ENCODE assay signal across 8 mouse cellular contexts in genomic region chr11:59948401-59948767, GRCm38 (mm10). TPM values are rescaled to one million over a fixed set of nuclear protein-coding genes. Genes with fewer than 3 reads are reported as not detected.
DNase-seq lines count a peak whose midpoint lies in the region; ATAC-seq and TF ChIP-seq lines count a peak whose summit lies in the region.

No protein-coding gene starts in this region.

- peak; percentile 75 for ATAC-seq in intestine, embryonic 16.5 days
- 0 out of 2 replicates have a peak, but pooled peaks have one; percentile 40 for ATAC-seq in midbrain, embryonic 14.5 days (ENCODE audit: low FRiP score, low TSS enrichment)

- no peak for TF ChIP-seq CTCF in cerebellum, adult 2 months (IDR thresholded peaks at IDR 0.05; ENCODE audit: borderline replicate concordance, insufficient read depth, low read depth, low read length)
- TF ChIP-seq CTCF in testis, adult 2 months (IDR thresholded peaks at IDR 0.05; ENCODE audit: control insufficient read depth, insufficient read depth, insufficient replicate concordance, low read depth, low read length) = no peak

- H3K4me2 ChIP-seq in intestine, embryonic 16.5 days (ENCODE audit: low read depth, low read length) = peak overlapping the region; percentile 68
- H3K4me2 ChIP-seq in midbrain, embryonic 14.5 days (ENCODE audit: low read length) = peak overlapping the region; percentile 84

- no peaks in the 10 kb centered on the region for H3K27me3 ChIP-seq in cerebellum, adult 2 months (ENCODE audit: control insufficient read depth, insufficient read depth, low read length)
- no peaks in the 10 kb centered on the region for H3K27me3 ChIP-seq in testis, adult 2 months (ENCODE audit: control insufficient read depth, insufficient read depth, low read length)
- H3K27me3 ChIP-seq in intestine, embryonic 16.5 days (replicated peaks; ENCODE audit: control insufficient read depth, insufficient read depth, low read length) = no peaks in the 10 kb centered on the region
- H3K27me3 ChIP-seq in midbrain, embryonic 14.5 days (ENCODE audit: control insufficient read depth, insufficient read depth, low read length) = no peaks in the 10 kb centered on the region

- WGBS in cerebellum, adult 2 months = 2% methylated on average over 16 of the region's 16 CpGs
- 2% methylated on average over 16 of the region's 16 CpGs for WGBS in intestine, embryonic 16.5 days
- 2% methylated on average over 16 of the region's 16 CpGs for WGBS in midbrain, embryonic 14.5 days

- TF ChIP-seq POLR2A in cerebellum, adult 2 months (IDR thresholded peaks at IDR 0.05; ENCODE audit: borderline replicate concordance, insufficient read depth, low read length) = no peak
- TF ChIP-seq POLR2A in testis, adult 2 months (IDR thresholded peaks at IDR 0.05; ENCODE audit: control insufficient read depth, low read depth, low read length) = no peak

- peak overlapping the region; percentile 52 for H3K27ac ChIP-seq in cerebellum, adult 2 months (ENCODE audit: insufficient read depth, low read length)
- peak overlapping the region; percentile 94 for H3K27ac ChIP-seq in testis, adult 2 months (ENCODE audit: control insufficient read depth, insufficient read depth, low read depth, low read length)
- peak overlapping the region; percentile 39 for H3K27ac ChIP-seq in intestine, embryonic 16.5 days (ENCODE audit: low read length)
- peak overlapping the region; percentile 84 for H3K27ac ChIP-seq in midbrain, embryonic 14.5 days (replicated peaks; ENCODE audit: low read depth, low read length)

- H3K4me1 ChIP-seq in cerebellum, adult 2 months (ENCODE audit: control insufficient read depth, insufficient read depth, low read length) = no peaks in the 10 kb centered on the region; the same call in 1 of the 2 replicates
- no peaks in the 10 kb centered on the region for H3K4me1 ChIP-seq in testis, adult 2 months (ENCODE audit: control insufficient read depth, insufficient read depth, low read length)
- peaks cover 10% of the 10 kb centered on the region; the same call in 1 of the 2 replicates for H3K4me1 ChIP-seq in intestine, embryonic 16.5 days (ENCODE audit: control insufficient read depth, insufficient read depth, low read length)
- peaks cover 14% of the 10 kb centered on the region for H3K4me1 ChIP-seq in midbrain, embryonic 14.5 days (ENCODE audit: control insufficient read depth, insufficient read depth, low read length)

- H3K9ac ChIP-seq in intestine, embryonic 16.5 days (ENCODE audit: low read depth, low read length) = peak overlapping the region; percentile 90
- peak overlapping the region; percentile 97 for H3K9ac ChIP-seq in midbrain, embryonic 14.5 days (replicated peaks; ENCODE audit: low read length)

- H3K4me3 ChIP-seq in cerebellum, adult 2 months (replicated peaks; ENCODE audit: insufficient read depth, low read depth, low read length) = peak overlapping the region; percentile 95
- H3K4me3 ChIP-seq in testis, adult 2 months (ENCODE audit: control insufficient read depth, low read depth, low read length) = peak overlapping the region; percentile 96
- peak overlapping the region; percentile 75 for H3K4me3 ChIP-seq in intestine, embryonic 16.5 days (ENCODE audit: low read length)
- peak overlapping the region; percentile 98 for H3K4me3 ChIP-seq in midbrain, embryonic 14.5 days (replicated peaks; ENCODE audit: low read depth, low read length)

- DNase-seq in cerebellum, adult 2 months = no peak
- DNase-seq in cerebellum, postnatal 4 days (ENCODE audit: low spot score in 2 of 2) = no peak
- DNase-seq in testis, postnatal 14 days (ENCODE audit: low spot score) = no peak
- peak; percentile 52 for DNase-seq in midbrain, embryonic 14.5 days
- no peak for DNase-seq in layer of hippocampus, postnatal 10 days (ENCODE audit: low spot score in 2 of 2)
- DNase-seq in adrenal gland, adult 2 months = no peak

- no peaks in the 10 kb centered on the region for H3K36me3 ChIP-seq in testis, adult 2 months (ENCODE audit: control insufficient read depth, insufficient read depth, low read length)
- no peaks in the 10 kb centered on the region for H3K36me3 ChIP-seq in intestine, embryonic 16.5 days (ENCODE audit: control insufficient read depth, insufficient read depth, low read length)
- H3K36me3 ChIP-seq in midbrain, embryonic 14.5 days (ENCODE audit: control insufficient read depth, insufficient read depth, low read length) = no peaks in the 10 kb centered on the region

- no peaks in the 10 kb centered on the region for H3K9me3 ChIP-seq in intestine, embryonic 16.5 days (ENCODE audit: control insufficient read depth, low read length)
- H3K9me3 ChIP-seq in midbrain, embryonic 14.5 days (ENCODE audit: control insufficient read depth, low read length) = no peaks in the 10 kb centered on the region

RNA-seq across cellular contexts. Expression of gene Med9, which starts 0.4 kb away (rescaled TPM):
- 36.7 and 37.8 TPM in 2 replicates for polyA plus RNA-seq in cerebellum, adult 2 months (2012; rRNA removed)
- polyA plus RNA-seq in testis, adult 2 months (2012; rRNA removed) = 74.5 and 78.5 TPM in 2 replicates
- polyA plus RNA-seq in intestine, embryonic 16.5 days (2015; fragmentation: Nextera tagmentation; extraction: Ambion mirVana) = 33.0 and 33.4 TPM in 2 replicates
- polyA plus RNA-seq in midbrain, embryonic 14.5 days (2014; fragmentation: Nextera tagmentation; extraction: Ambion mirVana) = 30.7 and 31.4 TPM in 2 replicates
- total RNA-seq in layer of hippocampus, postnatal 10 days (2021) = 10 to 100 TPM; 25.0 to 28.3 TPM
- total RNA-seq in adrenal gland, adult 2 months (2021) = 10 to 100 TPM; 23.4 to 32.5 TPM
- polyA plus RNA-seq in adrenal gland, adult 2 months (2012; rRNA removed) = 42.9 and 47.6 TPM in 2 replicates

RNA-seq across cellular contexts. Expression of gene Rasd1, which starts 16.4 kb away (rescaled TPM):
- polyA plus RNA-seq in cerebellum, adult 2 months (2012; rRNA removed) = 5.1 and 5.2 TPM in 2 replicates
- polyA plus RNA-seq in testis, adult 2 months (2012; rRNA removed) = 7.8 and 8.9 TPM in 2 replicates
- 2.0 and 2.3 TPM in 2 replicates for polyA plus RNA-seq in intestine, embryonic 16.5 days (2015; fragmentation: Nextera tagmentation; extraction: Ambion mirVana)
- 0.51 and 1.0 TPM in 2 replicates for polyA plus RNA-seq in midbrain, embryonic 14.5 days (2014; fragmentation: Nextera tagmentation; extraction: Ambion mirVana)
- total RNA-seq in layer of hippocampus, postnatal 10 days (2021) = 10 to 100 TPM; 12.2 to 14.2 TPM
- total RNA-seq in adrenal gland, adult 2 months (2021) = 10 to 100 TPM; 20.7 to 43.3 TPM
- polyA plus RNA-seq in adrenal gland, adult 2 months (2012; rRNA removed) = 24.8 and 31.6 TPM in 2 replicates

Comparison
In these comparisons a context has a peak if more than half of its experiments do, and no peak if none do; other contexts are left out.
1. H3K27ac ChIP-seq: peak in every context shown above with its lines; median percentile 94 in testis, adult 2 months; 84 in midbrain, embryonic 14.5 days; 52 in cerebellum, adult 2 months; 39 in intestine, embryonic 16.5 days.